Mouse (Mus musculus) kidney, adult 2 months (tissue): Measurements from ENCODE around the gene P2ry2.

ENCODE experiments used
- CTCF ChIP-seq: fragments of 200-500 bp; conservative IDR thresholded peaks from 2 replicates; pipeline ENCODE4 v1.5.1; 2011; ENCODE audit warnings: low read depth, mild to moderate bottlenecking, control low read depth, low read length, moderate library complexity, mixed read lengths; ENCODE audit not compliant: insufficient read depth, insufficient read length
- POLR2A ChIP-seq: fragments of 200-500 bp; IDR thresholded peaks from one replicate; pipeline ENCODE4 v1.6.1; 2011; ENCODE audit warnings: low read depth, low read length, control low read depth

DNA sequence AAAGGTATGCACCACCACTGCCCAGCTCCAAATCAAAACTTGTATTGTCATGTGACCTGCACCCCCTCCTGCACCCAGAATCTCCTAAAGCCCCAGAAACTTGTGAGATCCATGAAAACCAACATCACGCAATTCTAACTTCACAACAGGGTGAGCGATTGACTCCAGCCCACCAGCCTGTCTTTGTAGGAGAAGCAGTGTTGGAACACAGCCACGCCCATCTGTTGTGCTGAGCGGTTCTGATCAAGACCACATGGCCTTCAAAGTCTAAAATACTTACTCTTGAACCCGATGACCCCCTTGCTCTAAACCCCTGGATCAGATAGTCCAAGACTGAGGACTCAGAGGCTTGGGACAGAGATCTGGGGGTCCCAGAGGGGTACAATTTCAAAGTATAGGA lies 13.0 kb downstream of the P2ry2 start:
- TF ChIP-seq CTCF (no peak), POLR2A (no peak)
